9 mouse cellular contexts compared by ENCODE assay signal in genomic region chr17:24639571-24639988, GRCm38 (mm10). TPM values are rescaled to one million over a fixed set of nuclear protein-coding genes. Genes with fewer than 3 reads are reported as not detected.
DNase-seq lines count a peak whose midpoint lies in the region; ATAC-seq and TF ChIP-seq lines count a peak whose summit lies in the region.
"Had no signal": no experiment of that assay in that cellular context is flagged by ENCODE, and none has a peak within 500 bp of the region (broad histone marks: within the 10 kb centered on the region; RNA-seq: fewer than 3 reads in every experiment).

No protein-coding gene starts in this region.

- H3K4me3 ChIP-seq in heart, embryonic 11.5 days (ENCODE audit: low read depth, low read length), result no peak overlapping the region
- H3K4me3 ChIP-seq in embryonic facial prominence, embryonic 14.5 days (ENCODE audit: low read depth, low read length), result no peak overlapping the region
- no peak overlapping the region for H3K4me3 ChIP-seq in intestine, postnatal 0 days (ENCODE audit: low read depth, low read length)

- peaks cover 2% of the 10 kb centered on the region; the same call in 1 of the 2 replicates for H3K36me3 ChIP-seq in heart, embryonic 11.5 days (ENCODE audit: control insufficient read depth, insufficient read depth, low read length)
- peaks cover 22% of the 10 kb centered on the region for H3K36me3 ChIP-seq in embryonic facial prominence, embryonic 14.5 days (ENCODE audit: control insufficient read depth, insufficient read depth, low read length)
- H3K36me3 ChIP-seq in intestine, postnatal 0 days (ENCODE audit: control insufficient read depth, insufficient read depth), result peaks cover 16% of the 10 kb centered on the region; the same call in 1 of the 2 replicates

- no peak for TF ChIP-seq CTCF in intestine, postnatal 0 days (IDR thresholded peaks at IDR 0.05; ENCODE audit: low read depth)

- DNase-seq in heart, adult 8-10 months (ENCODE audit: low spot score), result no peak
- peak; percentile 58 for DNase-seq in 3T3-L1 (ENCODE audit: low read depth, low spot score)
- DNase-seq in embryonic facial prominence, embryonic 14.5 days (ENCODE audit: low spot score), result peak; percentile 88
- no peak for DNase-seq in left cerebral cortex, postnatal 4 days
- no peak for DNase-seq in cerebellum, adult 9-11 months
- no peak for DNase-seq in urinary bladder, postnatal 10 days (ENCODE audit: low spot score)
- DNase-seq: adrenal gland, postnatal 25 days had no signal

- ATAC-seq in heart, embryonic 11.5 days (replicated peaks; ENCODE audit: insufficient number of reproducible peaks, low FRiP score, low TSS enrichment), result no peak; the same call in 1 of the 2 replicates
- peak; percentile 47 for ATAC-seq in embryonic facial prominence, embryonic 14.5 days (ENCODE audit: low read depth)
- no peak for ATAC-seq in intestine, postnatal 0 days

- intact Hi-C loops in left cerebral cortex, postnatal 4 days (cut with DNase I), result no loop called here

- WGBS in heart, embryonic 11.5 days (ENCODE audit: insufficient replicate concordance), result 59% methylated on average over 5 of the region's 5 CpGs
- WGBS in embryonic facial prominence, embryonic 14.5 days, result 12% methylated on average over 5 of the region's 5 CpGs
- 70% methylated on average over 5 of the region's 5 CpGs for WGBS in intestine, postnatal 0 days

- no peak overlapping the region for H3K4me2 ChIP-seq in heart, embryonic 11.5 days
- H3K4me2 ChIP-seq in embryonic facial prominence, embryonic 14.5 days (ENCODE audit: low read depth, low read length), result peak overlapping the region; percentile 19
- H3K4me2 ChIP-seq in intestine, postnatal 0 days (replicated peaks; ENCODE audit: low read depth), result no peak overlapping the region

- peaks cover 31% of the 10 kb centered on the region for H3K4me1 ChIP-seq in heart, embryonic 11.5 days (ENCODE audit: control insufficient read depth, insufficient read depth, low read length)
- H3K4me1 ChIP-seq in embryonic facial prominence, embryonic 14.5 days (ENCODE audit: control insufficient read depth, insufficient read depth, low read length), result peaks cover 23% of the 10 kb centered on the region
- H3K4me1 ChIP-seq in intestine, postnatal 0 days (replicated peaks; ENCODE audit: control insufficient read depth, insufficient read depth, low read length), result no peaks in the 10 kb centered on the region

- H3K27me3 ChIP-seq in heart, embryonic 11.5 days (ENCODE audit: control insufficient read depth, insufficient read depth, low read length), result peaks cover 49% of the 10 kb centered on the region
- no peaks in the 10 kb centered on the region for H3K27me3 ChIP-seq in embryonic facial prominence, embryonic 14.5 days (replicated peaks; ENCODE audit: control insufficient read depth, insufficient read depth, low read length)
- H3K27me3 ChIP-seq in intestine, postnatal 0 days (replicated peaks; ENCODE audit: control insufficient read depth, insufficient read depth, low read length), result no peaks in the 10 kb centered on the region

- H3K9me3 ChIP-seq in heart, embryonic 11.5 days (replicated peaks; ENCODE audit: control insufficient read depth, low read length), result no peaks in the 10 kb centered on the region
- H3K9me3 ChIP-seq in embryonic facial prominence, embryonic 14.5 days (ENCODE audit: control insufficient read depth, low read length), result no peaks in the 10 kb centered on the region
- H3K9me3 ChIP-seq in intestine, postnatal 0 days (ENCODE audit: control insufficient read depth), result no peaks in the 10 kb centered on the region

- H3K27ac ChIP-seq in heart, embryonic 11.5 days (ENCODE audit: low read depth, low read length), result peak overlapping the region; percentile 71
- H3K27ac ChIP-seq in embryonic facial prominence, embryonic 14.5 days (replicated peaks; ENCODE audit: low read depth, low read length), result peak overlapping the region; percentile 93
- peak overlapping the region; percentile 70 for H3K27ac ChIP-seq in intestine, postnatal 0 days (ENCODE audit: low read depth, low read length)

- peak overlapping the region; percentile 22; the same call in 1 of the 2 replicates for H3K9ac ChIP-seq in heart, embryonic 11.5 days (ENCODE audit: low read depth, low read length)
- peak overlapping the region; percentile 35; the same call in 1 of the 2 replicates for H3K9ac ChIP-seq in embryonic facial prominence, embryonic 14.5 days (ENCODE audit: low read depth, low read length)
- no peak overlapping the region for H3K9ac ChIP-seq in intestine, postnatal 0 days (ENCODE audit: low read depth, low read length)

RNA-seq across cellular contexts. Expression of gene Nthl1, which starts 7.1 kb away (rescaled TPM):
- polyA plus RNA-seq in heart, embryonic 11.5 days (2014; fragmentation: Nextera tagmentation; extraction: Ambion mirVana), result 9.1 and 9.8 TPM in 2 replicates
- total RNA-seq in heart, adult 8-10 months (2022), result 1 to 10 TPM; 2.6 to 3.5 (median 2.8) TPM
- 16.8 and 19.1 TPM in 2 replicates for polyA plus RNA-seq in embryonic facial prominence, embryonic 14.5 days (2014; fragmentation: Nextera tagmentation; extraction: Ambion mirVana)
- 5.0 and 5.5 TPM in 2 replicates for polyA plus RNA-seq in intestine, postnatal 0 days (2015; fragmentation: Nextera tagmentation; extraction: Ambion mirVana)
- 1 to 10 TPM; 7.0 to 8.5 TPM for total RNA-seq in left cerebral cortex, postnatal 4 days (2021)

RNA-seq across cellular contexts. Expression of gene Tsc2, which starts 7.2 kb away (rescaled TPM):
- polyA plus RNA-seq in heart, embryonic 11.5 days (2014; fragmentation: Nextera tagmentation; extraction: Ambion mirVana), result 46.7 and 50.6 TPM in 2 replicates
- 100 to 1,000 TPM; 123 to 135 (median 133) TPM for total RNA-seq in heart, adult 8-10 months (2022)
- 60.8 and 71.2 TPM in 2 replicates for polyA plus RNA-seq in embryonic facial prominence, embryonic 14.5 days (2014; fragmentation: Nextera tagmentation; extraction: Ambion mirVana)
- polyA plus RNA-seq in intestine, postnatal 0 days (2015; fragmentation: Nextera tagmentation; extraction: Ambion mirVana), result 24.7 and 25.8 TPM in 2 replicates
- 100 to 1,000 TPM; 152 to 158 TPM for total RNA-seq in left cerebral cortex, postnatal 4 days (2021)

RNA-seq across cellular contexts. Expression of gene Slc9a3r2, which starts 10.5 kb away (rescaled TPM):
- polyA plus RNA-seq in heart, embryonic 11.5 days (2014; fragmentation: Nextera tagmentation; extraction: Ambion mirVana), result 52.7 and 58.0 TPM in 2 replicates
- total RNA-seq in heart, adult 8-10 months (2022), result 100 to 1,000 TPM in 2 of 4 experiments, 10 to 100 TPM in 2; 87.7 to 110 (median 101) TPM
- polyA plus RNA-seq in embryonic facial prominence, embryonic 14.5 days (2014; fragmentation: Nextera tagmentation; extraction: Ambion mirVana), result 56.7 and 57.7 TPM in 2 replicates
- polyA plus RNA-seq in intestine, postnatal 0 days (2015; fragmentation: Nextera tagmentation; extraction: Ambion mirVana), result 26.5 and 30.1 TPM in 2 replicates
- 10 to 100 TPM; 40.2 to 43.6 TPM for total RNA-seq in left cerebral cortex, postnatal 4 days (2021)

RNA-seq across cellular contexts. Expression of gene Npw, which starts 18.7 kb away (rescaled TPM):
- polyA plus RNA-seq in heart, embryonic 11.5 days (2014; fragmentation: Nextera tagmentation; extraction: Ambion mirVana), result not detected in 2 replicates
- total RNA-seq in heart, adult 8-10 months (2022), result not detected
- 0.82 and 1.4 TPM in 2 replicates for polyA plus RNA-seq in embryonic facial prominence, embryonic 14.5 days (2014; fragmentation: Nextera tagmentation; extraction: Ambion mirVana)
- polyA plus RNA-seq in intestine, postnatal 0 days (2015; fragmentation: Nextera tagmentation; extraction: Ambion mirVana), result 0.20 TPM in 1 of 2 replicates, not detected in the other
- under 1 TPM in 1 of 2 experiments, not detected in 1; 0.66 TPM for total RNA-seq in left cerebral cortex, postnatal 4 days (2021)
- total RNA-seq: adrenal gland, postnatal 25 days had no signal

RNA-seq across cellular contexts. Expression of gene Zfp598, which starts 29.9 kb away (rescaled TPM):
- polyA plus RNA-seq in heart, embryonic 11.5 days (2014; fragmentation: Nextera tagmentation; extraction: Ambion mirVana), result 19.7 and 22.0 TPM in 2 replicates
- 10 to 100 TPM; 14.3 to 17.0 (median 15.9) TPM for total RNA-seq in heart, adult 8-10 months (2022)
- 23.7 and 25.2 TPM in 2 replicates for polyA plus RNA-seq in embryonic facial prominence, embryonic 14.5 days (2014; fragmentation: Nextera tagmentation; extraction: Ambion mirVana)
- 13.4 and 13.5 TPM in 2 replicates for polyA plus RNA-seq in intestine, postnatal 0 days (2015; fragmentation: Nextera tagmentation; extraction: Ambion mirVana)
- total RNA-seq in left cerebral cortex, postnatal 4 days (2021), result 10 to 100 TPM; 45.5 to 48.5 TPM

Comparison
In these comparisons a context has a peak if more than half of its experiments do, and no peak if none do; other contexts are left out.
1. DNase-seq: peak in 3T3-L1 (single experiment) and embryonic facial prominence, embryonic 14.5 days (single experiment); none in heart, adult 8-10 months (single experiment), left cerebral cortex, postnatal 4 days (single experiment), cerebellum, adult 9-11 months (single experiment) and urinary bladder, postnatal 10 days (single experiment).
2. Peak in every context shown above with its lines, with median percentiles within 50 percentile points of each other: H3K27ac ChIP-seq.